12 mouse cellular contexts compared by ENCODE assay signal in genomic region chr15:101192260-101192640, GRCm38 (mm10). TPM values are rescaled to one million over a fixed set of nuclear protein-coding genes. Genes with fewer than 3 reads are reported as not detected.
DNase-seq lines count a peak whose midpoint lies in the region; ATAC-seq and TF ChIP-seq lines count a peak whose summit lies in the region.
"Had no signal": no experiment of that assay in that cellular context is flagged by ENCODE, and none has a peak within 500 bp of the region (broad histone marks: within the 10 kb centered on the region; RNA-seq: fewer than 3 reads in every experiment).

No protein-coding gene starts in this region.

- no peak overlapping the region for H3K4me2 ChIP-seq in hindbrain, postnatal 0 days (ENCODE audit: low read depth, low read length)
- no peak overlapping the region for H3K4me2 ChIP-seq in midbrain, embryonic 12.5 days (replicated peaks)
- no peak overlapping the region for H3K4me2 ChIP-seq in midbrain, embryonic 15.5 days
- H3K4me2 ChIP-seq: embryonic facial prominence, embryonic 13.5 days; limb, embryonic 13.5 days had no signal

- peak overlapping the region; percentile 52 for H3K27ac ChIP-seq in heart, embryonic 10.5 days
- H3K27ac ChIP-seq in hindbrain, postnatal 0 days, result peak overlapping the region; percentile 36; the same call in 1 of the 2 replicates
- H3K27ac ChIP-seq in hindbrain, embryonic 10.5 days, result no peak overlapping the region
- peak overlapping the region; percentile 64 for H3K27ac ChIP-seq in midbrain, embryonic 12.5 days (replicated peaks)
- no peak overlapping the region for H3K27ac ChIP-seq in midbrain, embryonic 15.5 days
- 0 out of 2 replicates have a peak overlapping the region, but pooled peaks have one; percentile 39 for H3K27ac ChIP-seq in olfactory bulb, adult 2 months (ENCODE audit: insufficient read depth, low read depth, low read length)
- H3K27ac ChIP-seq: embryonic facial prominence, embryonic 13.5 days had no signal

- H3K36me3 ChIP-seq in heart, embryonic 10.5 days, result peaks cover 36% of the 10 kb centered on the region
- peaks cover 29% of the 10 kb centered on the region for H3K36me3 ChIP-seq in hindbrain, postnatal 0 days (ENCODE audit: insufficient read depth, low read length)
- H3K36me3 ChIP-seq in hindbrain, embryonic 10.5 days, result peaks cover 40% of the 10 kb centered on the region
- peaks cover 35% of the 10 kb centered on the region for H3K36me3 ChIP-seq in midbrain, embryonic 12.5 days
- H3K36me3 ChIP-seq in midbrain, embryonic 15.5 days (replicated peaks), result peaks cover 26% of the 10 kb centered on the region

- TF ChIP-seq POLR2A in olfactory bulb, adult 2 months (IDR thresholded peaks at IDR 0.05; ENCODE audit: insufficient read depth, low read depth, low read length), result no peak

- H3K9me3 ChIP-seq in heart, embryonic 10.5 days, result no peaks in the 10 kb centered on the region
- H3K9me3 ChIP-seq in hindbrain, postnatal 0 days (ENCODE audit: low read length), result no peaks in the 10 kb centered on the region
- no peaks in the 10 kb centered on the region for H3K9me3 ChIP-seq in hindbrain, embryonic 10.5 days
- no peaks in the 10 kb centered on the region for H3K9me3 ChIP-seq in midbrain, embryonic 12.5 days
- no peaks in the 10 kb centered on the region for H3K9me3 ChIP-seq in midbrain, embryonic 15.5 days
- H3K9me3 ChIP-seq: embryonic facial prominence, embryonic 13.5 days; limb, embryonic 13.5 days had no signal

- no peaks in the 10 kb centered on the region for H3K27me3 ChIP-seq in heart, embryonic 10.5 days (ENCODE audit: insufficient read depth, poor library complexity, severe bottlenecking)
- H3K27me3 ChIP-seq in hindbrain, postnatal 0 days (ENCODE audit: insufficient read depth, low read length), result no peaks in the 10 kb centered on the region
- no peaks in the 10 kb centered on the region for H3K27me3 ChIP-seq in hindbrain, embryonic 10.5 days (ENCODE audit: insufficient read depth, poor library complexity, severe bottlenecking)
- H3K27me3 ChIP-seq in midbrain, embryonic 12.5 days, result no peaks in the 10 kb centered on the region
- no peaks in the 10 kb centered on the region for H3K27me3 ChIP-seq in midbrain, embryonic 15.5 days (replicated peaks)
- H3K27me3 ChIP-seq: embryonic facial prominence, embryonic 13.5 days; limb, embryonic 13.5 days had no signal

- no peak for ATAC-seq in hindbrain, postnatal 0 days
- ATAC-seq in midbrain, embryonic 12.5 days (ENCODE audit: low FRiP score, low read depth), result no peak
- ATAC-seq in midbrain, embryonic 15.5 days (replicated peaks), result no peak

- no peak for TF ChIP-seq CTCF in hindbrain, postnatal 0 days (IDR thresholded peaks at IDR 0.05; ENCODE audit: low read depth)
- TF ChIP-seq CTCF in olfactory bulb, adult 2 months (IDR thresholded peaks at IDR 0.05; ENCODE audit: insufficient read depth, low read depth, low read length), result no peak

- WGBS in heart, embryonic 10.5 days, result 43% methylated on average over 7 of the region's 7 CpGs
- WGBS in hindbrain, postnatal 0 days, result 46% methylated on average over 7 of the region's 7 CpGs
- 60% methylated on average over 7 of the region's 7 CpGs for WGBS in hindbrain, embryonic 10.5 days
- WGBS in midbrain, embryonic 12.5 days, result 48% methylated on average over 7 of the region's 7 CpGs
- WGBS in midbrain, embryonic 15.5 days, result 36% methylated on average over 7 of the region's 7 CpGs
- WGBS in olfactory bulb, adult 2 months, result 29% methylated on average over 7 of the region's 7 CpGs

- no peak overlapping the region; the same call in 1 of the 2 replicates for H3K9ac ChIP-seq in hindbrain, postnatal 0 days (replicated peaks; ENCODE audit: low read length)
- H3K9ac ChIP-seq in midbrain, embryonic 12.5 days (replicated peaks), result no peak overlapping the region
- no peak overlapping the region for H3K9ac ChIP-seq in midbrain, embryonic 15.5 days
- H3K9ac ChIP-seq: embryonic facial prominence, embryonic 13.5 days; limb, embryonic 13.5 days had no signal

- H3K4me3 ChIP-seq in heart, embryonic 10.5 days, result no peak overlapping the region
- H3K4me3 ChIP-seq in hindbrain, postnatal 0 days (ENCODE audit: low read length), result no peak overlapping the region
- H3K4me3 ChIP-seq in hindbrain, embryonic 10.5 days, result no peak overlapping the region
- no peak overlapping the region for H3K4me3 ChIP-seq in midbrain, embryonic 12.5 days
- no peak overlapping the region for H3K4me3 ChIP-seq in midbrain, embryonic 15.5 days
- no peak overlapping the region for H3K4me3 ChIP-seq in olfactory bulb, adult 2 months (ENCODE audit: insufficient read depth, low read depth, low read length)
- H3K4me3 ChIP-seq: embryonic facial prominence, embryonic 13.5 days; limb, embryonic 13.5 days had no signal

- peaks cover 81% of the 10 kb centered on the region for H3K4me1 ChIP-seq in heart, embryonic 10.5 days
- H3K4me1 ChIP-seq in hindbrain, postnatal 0 days (ENCODE audit: insufficient read depth, low read length), result 0 out of 2 replicates have a peak, but pooled peaks cover 10% of the 10 kb centered on the region
- peaks cover 31% of the 10 kb centered on the region for H3K4me1 ChIP-seq in hindbrain, embryonic 10.5 days (replicated peaks)
- peaks cover 32% of the 10 kb centered on the region for H3K4me1 ChIP-seq in midbrain, embryonic 12.5 days
- H3K4me1 ChIP-seq in midbrain, embryonic 15.5 days, result peaks cover 27% of the 10 kb centered on the region
- H3K4me1 ChIP-seq in olfactory bulb, adult 2 months (ENCODE audit: control insufficient read depth, insufficient read depth, low read length), result peaks cover 38% of the 10 kb centered on the region

- DNase-seq in heart, embryonic 10.5 days (ENCODE audit: low spot score), result no peak
- no peak for DNase-seq in heart, adult 11 months
- DNase-seq in hindbrain, postnatal 0 days (ENCODE audit: low spot score), result no peak
- DNase-seq in hindbrain, embryonic 10.5 days (ENCODE audit: low spot score), result no peak
- DNase-seq in ovary, postnatal 36 days (ENCODE audit: low spot score), result no peak
- DNase-seq: cerebellum, postnatal 14 days; thymus, postnatal 14 days had no signal

RNA-seq across cellular contexts. Expression of gene Acvr1b, which starts 18.4 kb away (rescaled TPM):
- polyA plus RNA-seq in heart, embryonic 10.5 days (2016; fragmentation: Nextera tagmentation; extraction: Ambion mirVana), result 5.4 and 5.6 TPM in 2 replicates
- 74.5 and 86.2 TPM in 2 replicates for total RNA-seq in hindbrain, postnatal 0 days (2014; rRNA removed)
- polyA plus RNA-seq in hindbrain, postnatal 0 days (2015; fragmentation: Nextera tagmentation; extraction: Ambion mirVana), result 14.0 and 14.6 TPM in 2 replicates
- 6.3 and 10.9 TPM in 2 replicates for polyA plus RNA-seq in hindbrain, embryonic 10.5 days (2016; fragmentation: Nextera tagmentation; extraction: Ambion mirVana)
- 12.6 and 14.8 TPM in 2 replicates for polyA plus RNA-seq in midbrain, embryonic 12.5 days (2016; fragmentation: Nextera tagmentation; extraction: Ambion mirVana)
- polyA plus RNA-seq in midbrain, embryonic 15.5 days (2015; fragmentation: Nextera tagmentation; extraction: Ambion mirVana), result 23.3 and 24.9 TPM in 2 replicates
- not detected in 2 replicates for polyA plus RNA-seq in olfactory bulb, adult 2 months (2012; ENCODE audit: insufficient read depth, insufficient read length, low replicate concordance, missing spikeins)

RNA-seq across cellular contexts. Expression of gene Grasp, which starts 31.7 kb away (rescaled TPM):
- polyA plus RNA-seq in heart, embryonic 10.5 days (2016; fragmentation: Nextera tagmentation; extraction: Ambion mirVana), result 3.4 and 5.0 TPM in 2 replicates
- 6.7 and 8.7 TPM in 2 replicates for total RNA-seq in hindbrain, postnatal 0 days (2014; rRNA removed)
- polyA plus RNA-seq in hindbrain, postnatal 0 days (2015; fragmentation: Nextera tagmentation; extraction: Ambion mirVana), result 1.5 and 1.6 TPM in 2 replicates
- 5.5 and 5.8 TPM in 2 replicates for polyA plus RNA-seq in hindbrain, embryonic 10.5 days (2016; fragmentation: Nextera tagmentation; extraction: Ambion mirVana)
- 5.5 and 5.9 TPM in 2 replicates for polyA plus RNA-seq in midbrain, embryonic 12.5 days (2016; fragmentation: Nextera tagmentation; extraction: Ambion mirVana)
- polyA plus RNA-seq in midbrain, embryonic 15.5 days (2015; fragmentation: Nextera tagmentation; extraction: Ambion mirVana), result 1.3 and 1.9 TPM in 2 replicates
- polyA plus RNA-seq in olfactory bulb, adult 2 months (2012; ENCODE audit: insufficient read depth, insufficient read length, low replicate concordance, missing spikeins), result not detected in 2 replicates

Comparison
In these comparisons a context has a peak if more than half of its experiments do, and no peak if none do; other contexts are left out.
1. H3K27ac ChIP-seq: peak in heart, embryonic 10.5 days (single experiment), hindbrain, postnatal 0 days (single experiment), midbrain, embryonic 12.5 days (single experiment) and olfactory bulb, adult 2 months (single experiment); none in hindbrain, embryonic 10.5 days (single experiment) and midbrain, embryonic 15.5 days (single experiment).